Mouse (Mus musculus) liver, embryonic 14.5 days (tissue): ENCODE measurements at regions not wholly inside any gene's neighbourhood (a gene's known extent, or its start where the extent isn't known, plus 50 kb on each side); places are given as distances from the start of the nearest gene placed in this dataset.

ENCODE experiments used
- CTCF ChIP-seq: IDR thresholded peaks from 2 replicates; pipeline ENCODE4 v1.5.1; 2016; ENCODE audit warnings: antibody characterized with exemption, low read depth, control low read depth
- EP300 ChIP-seq: IDR thresholded peaks from 2 replicates; pipeline ENCODE4 v1.6.1; 2016; ENCODE audit warnings: antibody characterized with exemption, low read depth

GRCm38 (mm10) chr16:44619476-44620103 lies 60.9 kb upstream of the Boc start:
- TF ChIP-seq EP300 (no peak), CTCF (no peak)
